Mouse (Mus musculus): ENCODE measurements around the gene Nfe2.

- TF ChIP-seq EP300 (optimal IDR thresholded peaks at IDR 0.05) (no peak), CTCF (IDR thresholded peaks at IDR 0.05; ENCODE audit: low read depth) (peak; percentile 82)
Measured at GRCm38 (mm10) chr15:103280817-103281464, 22.7 kb upstream of the Nfe2 start.
